Mouse (Mus musculus) embryonic facial prominence, embryonic 13.5 days (tissue): Measurements from ENCODE around the gene Rilpl1. TPM values are rescaled to one million over a fixed set of nuclear protein-coding genes. Genes with fewer than 3 reads are reported as not detected.

Experiments used
- ATAC-seq: fragments of 200-750 bp; cut with Nextera tagmentation; 2 replicates; pipeline ENCODE4 v1.8.0; 2017; ENCODE audit warnings: low read depth; ENCODE audit not compliant: insufficient number of reproducible peaks, insufficient read depth, low FRiP score, low TSS enrichment
- H3K27ac ChIP-seq: fragments of 300-500 bp; sonication (generic); 2 replicates; pipeline ENCODE4 v1.5.1; 2015; ENCODE audit warnings: moderate library complexity, mild to moderate bottlenecking, inconsistent platforms
- H3K27me3 ChIP-seq: fragments of 300-500 bp; sonication (generic); 2 replicates; pipeline ENCODE4 v1.6.1; 2015; ENCODE audit warnings: mild to moderate bottlenecking, inconsistent platforms
- H3K36me3 ChIP-seq: fragments of 300-500 bp; sonication (generic); 2 replicates; pipeline ENCODE4 v1.6.1; 2015; ENCODE audit warnings: mild to moderate bottlenecking, inconsistent platforms
- H3K4me1 ChIP-seq: fragments of 300-500 bp; sonication (generic); 2 replicates; pipeline ENCODE4 v1.6.1; 2015; ENCODE audit warnings: inconsistent platforms
- H3K4me2 ChIP-seq: fragments of 300-500 bp; sonication (generic); 2 replicates; pipeline ENCODE4 v1.6.1; 2015; ENCODE audit warnings: moderate library complexity, mild to moderate bottlenecking, inconsistent platforms
- H3K4me3 ChIP-seq: fragments of 300-500 bp; sonication (generic); 2 replicates; pipeline ENCODE4 v1.5.1; 2015; ENCODE audit warnings: mild to moderate bottlenecking, inconsistent platforms
- H3K9ac ChIP-seq: fragments of 300-500 bp; sonication (generic); 2 replicates; pipeline ENCODE4 v1.6.1; 2015; ENCODE audit warnings: mild to moderate bottlenecking, inconsistent platforms
- H3K9me3 ChIP-seq: fragments of 300-500 bp; sonication (generic); 2 replicates; pipeline ENCODE4 v1.6.1; 2016; ENCODE audit warnings: inconsistent platforms
- WGBS: fragments of 180-500 bp; shearing (Covaris S2); methylation state at CpG from one replicate; pipeline ENCODE4 v1.1.7; 2015; ENCODE audit warnings: mixed read lengths; 5-methylcytosine and 5-hydroxymethylcytosine counted together
- polyA plus RNA-seq: library from polyadenylated mRNA; unstranded; fragments of >200 nt; fragmentation: Nextera tagmentation; extraction: Ambion mirVana; gene quantifications from 2 replicates; pipeline ENCODE4 v1.2.1, GENCODE M21; 2015

The Rilpl1 gene
- polyA plus RNA-seq, 1 experiment from 2014 or later = 23.3 TPM

DNA sequence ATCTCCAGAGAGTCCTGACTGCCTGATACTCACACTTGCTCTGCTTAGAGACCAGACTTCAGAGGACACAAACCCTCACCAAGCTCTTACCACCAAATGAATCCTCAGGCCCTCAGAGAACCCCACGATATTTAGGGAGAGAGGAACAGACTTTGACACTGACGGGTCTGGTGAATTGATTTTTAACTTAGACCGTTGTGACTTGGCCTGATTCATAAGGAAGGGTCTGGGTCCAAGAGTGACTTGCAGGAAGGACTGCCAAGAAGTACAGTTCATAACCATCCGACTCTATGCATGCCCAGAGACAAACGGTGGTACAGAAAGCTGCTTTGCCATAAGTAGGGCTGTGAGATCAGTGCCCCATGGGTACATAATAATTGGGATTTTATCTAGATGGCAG lies 45.5 kb downstream of the Rilpl1 start:
- Histone ChIP-seq H3K9ac (no peak overlapping the region), H3K4me3 (no peak overlapping the region), H3K9me3 (no peaks in the 10 kb centered on the region), H3K27me3 (no peaks in the 10 kb centered on the region), H3K27ac (no peak overlapping the region), H3K4me1 (peaks cover 7% of the 10 kb centered on the region), H3K4me2 (no peak overlapping the region), H3K36me3 (peaks cover 14% of the 10 kb centered on the region)
- WGBS = 93% methylated on average over 5 of the region's 5 CpGs
- no peak for ATAC-seq

DNA sequence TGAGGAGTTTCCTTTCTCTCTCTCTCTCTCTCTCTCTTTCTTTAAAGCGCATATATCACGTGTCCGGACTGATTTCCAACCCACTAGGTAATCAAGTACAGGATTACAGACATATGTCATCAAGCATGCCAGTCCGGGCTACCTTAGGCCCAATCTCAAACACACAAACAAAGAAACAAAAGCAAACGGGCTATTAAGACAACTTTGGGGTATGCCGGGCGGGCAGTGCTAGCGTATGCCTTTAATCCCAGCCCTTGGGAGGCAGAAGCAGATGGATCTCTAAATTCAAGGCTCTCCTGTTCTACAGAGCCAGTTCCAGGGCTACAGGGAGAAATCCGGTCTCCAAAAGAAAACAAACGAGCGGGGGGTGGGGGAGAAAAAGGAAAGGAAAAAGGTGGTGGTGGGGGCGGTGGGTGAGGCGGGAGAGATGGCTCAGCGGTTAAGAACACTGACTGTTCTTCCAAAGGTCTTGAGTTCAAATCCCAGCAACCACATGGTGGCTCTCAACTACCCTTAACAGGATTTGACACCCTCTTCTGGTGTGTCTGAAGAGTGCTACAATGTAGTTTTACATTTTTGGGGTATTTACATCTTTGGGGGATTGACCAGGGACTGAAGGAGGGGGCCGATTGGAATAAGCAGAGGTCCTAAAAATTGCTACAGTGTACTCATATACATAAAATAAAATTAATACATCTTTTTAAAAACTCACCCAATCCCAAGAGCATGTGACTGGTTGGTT lies 47.4 kb downstream of the Rilpl1 start:
- peaks cover 8% of the 10 kb centered on the region for H3K4me1 ChIP-seq
- no peaks in the 10 kb centered on the region for H3K9me3 ChIP-seq
- no peaks in the 10 kb centered on the region for H3K27me3 ChIP-seq
- peaks cover 3% of the 10 kb centered on the region; the same call in 1 of the 2 replicates for H3K36me3 ChIP-seq
- WGBS = 7% methylated on average over 15 of the region's 15 CpGs
- H3K4me3 ChIP-seq = peak overlapping the region; percentile 65
- H3K4me2 ChIP-seq = peak overlapping the region; percentile 71
- peak overlapping the region; percentile 100 for H3K27ac ChIP-seq
- ATAC-seq = no peak
- peak overlapping the region; percentile 86 for H3K9ac ChIP-seq

GRCm38 (mm10) chr5:124482966-124483654 lies 48.1 kb downstream of the Rilpl1 start, which contains the start of gene Snrnp35:
Gene Snrnp35, plus strand, starts transcription at chr5:124483134.
- H3K9ac ChIP-seq = peak within 1 kb of the TSS; percentile 86
- peak; percentile 87 for ATAC-seq
- H3K4me2 ChIP-seq = peak within 1 kb of the TSS; percentile 71
- H3K36me3 ChIP-seq = peaks cover 3% of the 10 kb centered on the region; the same call in 1 of the 2 replicates
- under 1% methylated on average over 48 of the region's 48 CpGs for WGBS
- peak within 1 kb of the TSS; percentile 100 for H3K27ac ChIP-seq
- no peaks in the 10 kb centered on the region for H3K9me3 ChIP-seq
- peaks cover 12% of the 10 kb centered on the region for H3K4me1 ChIP-seq
- peak within 1 kb of the TSS; percentile 65 for H3K4me3 ChIP-seq
- no peaks in the 10 kb centered on the region for H3K27me3 ChIP-seq

DNA sequence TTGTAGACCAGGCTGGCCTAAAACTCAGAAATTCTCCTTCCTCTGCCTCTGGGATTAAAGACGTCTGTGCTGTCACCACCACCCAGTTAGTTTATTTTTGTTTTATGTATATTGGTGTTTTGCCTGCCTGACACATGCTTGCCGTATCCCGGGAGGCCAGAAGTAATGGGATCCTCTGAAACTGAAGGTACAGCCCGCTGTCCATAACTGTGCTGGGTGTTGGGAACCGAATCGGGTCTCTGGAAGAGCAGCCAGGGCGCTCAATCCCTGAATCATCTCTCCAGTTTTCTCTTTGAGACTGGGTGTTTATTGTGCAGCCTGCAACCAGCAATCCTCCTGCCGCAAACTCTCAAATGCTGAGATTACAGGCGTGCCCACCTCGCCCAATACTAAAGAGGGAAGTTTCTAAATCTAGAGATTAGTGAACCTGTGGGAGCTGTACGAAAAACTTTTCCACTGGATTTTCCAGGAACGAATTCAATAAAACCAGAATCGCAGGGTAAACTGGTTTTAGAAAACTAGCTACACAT lies 48.7 kb downstream of the Rilpl1 start:
- Histone ChIP-seq H3K9ac (peak overlapping the region; percentile 86), H3K36me3 (peaks cover 3% of the 10 kb centered on the region; the same call in 1 of the 2 replicates), H3K9me3 (no peaks in the 10 kb centered on the region), H3K4me2 (peak overlapping the region; percentile 71), H3K27ac (peak overlapping the region; percentile 100), H3K4me1 (peaks cover 12% of the 10 kb centered on the region), H3K4me3 (peak overlapping the region; percentile 65), H3K27me3 (no peaks in the 10 kb centered on the region)
- ATAC-seq = no peak
- 3% methylated on average over 13 of the region's 13 CpGs for WGBS

- Histone ChIP-seq H3K27ac (no peak overlapping the region), H3K4me1 (peaks cover 18% of the 10 kb centered on the region), H3K4me3 (no peak overlapping the region), H3K9me3 (no peaks in the 10 kb centered on the region), H3K36me3 (peaks cover 3% of the 10 kb centered on the region; the same call in 1 of the 2 replicates), H3K4me2 (no peak overlapping the region), H3K27me3 (no peaks in the 10 kb centered on the region), H3K9ac (no peak overlapping the region)
- WGBS = 87% methylated on average over 4 of the region's 4 CpGs
- ATAC-seq = no peak
These were observed 49.5 kb downstream of the Rilpl1 start for GRCm38 (mm10) chr5:124481714-124482113.

DNA sequence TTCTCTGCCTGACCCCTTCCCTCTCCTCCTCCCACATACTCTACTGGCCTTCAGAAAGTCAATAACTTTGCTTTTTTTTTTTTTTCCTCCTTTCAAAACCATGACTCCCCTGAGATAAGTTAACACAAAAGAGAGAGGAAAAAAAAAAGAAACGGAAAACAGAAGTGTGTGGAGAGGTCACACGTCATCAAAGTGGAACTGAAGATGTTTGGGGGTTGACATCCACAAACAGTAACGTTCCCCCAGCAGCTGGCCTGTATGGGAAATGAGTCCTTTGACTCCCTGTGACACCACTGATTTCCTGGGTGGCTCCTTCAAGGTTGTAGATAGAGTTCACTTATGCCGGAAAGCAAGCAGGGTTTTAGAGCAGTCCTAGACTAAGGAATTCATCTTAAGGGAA lies 51.1 kb downstream of the Rilpl1 start:
- no peak for ATAC-seq
- 79% methylated on average over 4 of the region's 4 CpGs for WGBS
- no peak overlapping the region for H3K9ac ChIP-seq

DNA sequence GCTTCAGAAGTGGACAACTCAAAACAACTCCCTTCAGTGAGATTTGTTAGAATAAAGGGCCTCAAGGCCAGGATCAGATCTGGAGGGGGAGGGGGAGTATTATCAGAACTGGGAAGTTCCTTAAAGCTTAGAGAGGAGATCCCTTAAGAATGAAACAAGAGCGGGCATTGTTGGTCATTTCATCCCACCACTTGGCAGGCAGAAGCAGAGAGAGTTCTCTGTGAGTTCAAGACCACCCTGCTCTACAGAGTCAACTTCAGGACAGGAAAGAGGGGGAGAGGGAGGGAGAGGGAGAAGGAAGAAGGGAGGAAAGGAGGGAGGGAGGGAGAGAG lies 52.4 kb downstream of the Rilpl1 start:
- Histone ChIP-seq H3K27ac (peak overlapping the region; percentile 87), H3K9me3 (no peaks in the 10 kb centered on the region), H3K27me3 (no peaks in the 10 kb centered on the region), H3K36me3 (peaks cover 3% of the 10 kb centered on the region; the same call in 1 of the 2 replicates), H3K4me2 (peak overlapping the region; percentile 69), H3K9ac (peak overlapping the region; percentile 51; the same call in 1 of the 2 replicates), H3K4me3 (peak overlapping the region; percentile 74; the same call in 1 of the 2 replicates), H3K4me1 (peaks cover 23% of the 10 kb centered on the region)
- WGBS = 74% methylated on average over 1 of the region's 1 CpGs
- no peak for ATAC-seq

More for the DNA sequence above, 51.1 kb downstream of the Rilpl1 start:
- Histone ChIP-seq H3K4me1 (peaks cover 30% of the 10 kb centered on the region), H3K4me2 (no peak overlapping the region), H3K9me3 (no peaks in the 10 kb centered on the region), H3K4me3 (no peak overlapping the region), H3K27ac (no peak overlapping the region), H3K36me3 (no peaks in the 10 kb centered on the region), H3K27me3 (no peaks in the 10 kb centered on the region)

GRCm38 (mm10) chr5:124470591-124471171 lies 60.5 kb downstream of the Rilpl1 start:
- Histone ChIP-seq H3K27ac (no peak overlapping the region), H3K4me1 (peaks cover 6% of the 10 kb centered on the region), H3K27me3 (no peaks in the 10 kb centered on the region), H3K36me3 (peaks cover 38% of the 10 kb centered on the region), H3K4me2 (no peak overlapping the region), H3K9ac (no peak overlapping the region), H3K4me3 (no peak overlapping the region), H3K9me3 (no peaks in the 10 kb centered on the region)
- 77% methylated on average over 6 of the region's 6 CpGs for WGBS
- ATAC-seq = no peak

GRCm38 (mm10) chr5:124469486-124469885 lies 61.7 kb downstream of the Rilpl1 start:
- Histone ChIP-seq H3K4me1 (no peaks in the 10 kb centered on the region), H3K9me3 (no peaks in the 10 kb centered on the region), H3K36me3 (peaks cover 45% of the 10 kb centered on the region), H3K27me3 (no peaks in the 10 kb centered on the region), H3K9ac (no peak overlapping the region), H3K4me2 (no peak overlapping the region), H3K27ac (no peak overlapping the region), H3K4me3 (no peak overlapping the region)
- WGBS = 93% methylated on average over 6 of the region's 6 CpGs
- no peak for ATAC-seq

- H3K27ac ChIP-seq = no peak overlapping the region
- WGBS = 94% methylated on average over 7 of the region's 7 CpGs
- no peak overlapping the region for H3K4me3 ChIP-seq
- H3K36me3 ChIP-seq = peaks cover 48% of the 10 kb centered on the region
- H3K9me3 ChIP-seq = no peaks in the 10 kb centered on the region
- H3K27me3 ChIP-seq = no peaks in the 10 kb centered on the region
- H3K4me2 ChIP-seq = no peak overlapping the region
- H3K4me1 ChIP-seq = no peaks in the 10 kb centered on the region
- no peak overlapping the region for H3K9ac ChIP-seq
- no peak for ATAC-seq
These were observed 62.8 kb downstream of the Rilpl1 start for GRCm38 (mm10) chr5:124468365-124468764.

GRCm38 (mm10) chr5:124467766-124468165 lies 63.4 kb downstream of the Rilpl1 start:
- Histone ChIP-seq H3K4me2 (no peak overlapping the region), H3K9me3 (no peaks in the 10 kb centered on the region), H3K36me3 (peaks cover 54% of the 10 kb centered on the region), H3K4me1 (no peaks in the 10 kb centered on the region), H3K9ac (no peak overlapping the region), H3K27me3 (no peaks in the 10 kb centered on the region), H3K27ac (no peak overlapping the region), H3K4me3 (no peak overlapping the region)
- ATAC-seq = no peak
- 87% methylated on average over 1 of the region's 1 CpGs for WGBS
